Mouse (Mus musculus) lung, postnatal 10 days (tissue): ENCODE measurements at regions not wholly inside any gene's neighbourhood (a gene's known extent, or its start where the extent isn't known, plus 50 kb on each side); places are given as distances from the start of the nearest gene placed in this dataset.

ENCODE experiments used
- DNase-seq: peaks from one replicate; pipeline ENCODE4 v3.0.0; 2021

DNA sequence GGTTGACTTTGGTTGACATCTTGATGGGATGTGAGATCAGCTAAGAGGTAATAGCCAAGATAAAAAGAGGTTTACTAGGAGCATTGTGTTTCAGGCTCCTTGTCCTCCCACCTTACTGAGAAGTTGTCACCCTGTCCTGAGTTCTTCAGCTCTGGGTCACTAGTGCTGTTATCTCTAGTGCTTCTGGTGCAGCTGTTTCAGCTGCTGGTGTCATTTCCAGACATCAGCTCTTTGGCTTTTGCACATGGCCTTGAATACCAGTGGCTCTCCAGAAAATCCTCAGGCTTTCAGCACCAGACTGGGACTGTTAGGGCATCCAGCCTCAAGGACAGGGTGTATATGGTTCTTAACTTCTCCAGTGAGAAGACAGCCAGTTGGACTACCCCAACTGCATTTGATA is 697.9 kb upstream of the Ncam2 start:
- no peak for DNase-seq

DNA sequence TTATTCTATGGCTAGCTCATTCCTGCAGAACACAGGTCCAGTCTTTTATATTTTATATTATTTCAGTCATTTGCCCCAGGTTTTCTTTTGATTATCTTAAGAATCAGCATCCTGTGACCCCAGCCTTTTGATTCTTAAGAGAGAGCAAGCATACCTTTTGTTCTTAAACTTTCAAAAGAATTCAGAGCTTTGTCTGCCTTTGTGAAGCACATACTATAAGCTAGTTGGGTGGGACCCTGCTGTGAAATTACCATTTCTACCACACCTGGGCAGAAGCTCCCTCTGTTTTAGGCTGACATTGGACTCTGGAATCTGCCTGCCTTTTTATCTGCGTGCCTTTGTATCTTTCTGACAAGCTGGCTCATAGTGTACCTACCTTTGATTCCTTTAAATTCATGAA is 697.2 kb upstream of the Ncam2 start:
- DNase-seq = no peak

DNA sequence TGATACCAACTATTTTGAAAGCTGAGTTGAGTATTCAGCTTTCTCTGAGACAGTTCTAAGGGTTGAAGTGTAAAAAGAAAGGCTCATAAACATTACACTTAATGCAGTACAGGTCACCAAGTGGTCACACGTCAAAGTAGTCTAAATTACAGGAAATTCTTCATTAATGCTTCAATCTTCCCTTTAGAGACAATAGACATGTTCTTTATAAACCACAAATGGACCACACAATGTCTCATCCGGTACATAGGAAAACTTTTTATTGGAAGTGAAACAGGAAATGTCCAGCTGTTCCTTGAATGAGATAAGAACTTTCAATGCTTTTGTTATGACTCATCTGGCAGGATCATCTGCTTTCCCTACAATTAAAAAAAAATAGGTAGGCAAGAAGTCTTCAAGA is 687.8 kb upstream of the Ncam2 start:
- DNase-seq = no peak

DNA sequence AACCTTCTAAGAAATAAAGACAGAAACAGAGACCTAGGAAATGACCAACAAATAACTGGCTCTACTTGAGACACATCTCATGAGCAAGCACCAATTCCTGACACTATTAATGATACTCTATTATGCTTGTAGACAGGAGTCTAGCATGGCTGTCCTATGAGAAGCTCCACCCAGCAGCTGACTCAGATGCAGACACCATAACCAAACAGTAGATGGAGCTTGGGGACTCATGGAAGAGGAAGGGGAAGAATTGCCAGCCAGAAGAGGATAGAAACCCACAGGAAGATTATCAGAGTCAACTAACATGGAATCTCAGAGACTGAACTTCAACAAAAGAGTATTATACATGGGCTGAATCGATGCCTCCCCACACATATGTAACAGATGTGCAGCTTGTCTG is 662.5 kb upstream of the Ncam2 start:
- peak; percentile 4 for DNase-seq

DNA sequence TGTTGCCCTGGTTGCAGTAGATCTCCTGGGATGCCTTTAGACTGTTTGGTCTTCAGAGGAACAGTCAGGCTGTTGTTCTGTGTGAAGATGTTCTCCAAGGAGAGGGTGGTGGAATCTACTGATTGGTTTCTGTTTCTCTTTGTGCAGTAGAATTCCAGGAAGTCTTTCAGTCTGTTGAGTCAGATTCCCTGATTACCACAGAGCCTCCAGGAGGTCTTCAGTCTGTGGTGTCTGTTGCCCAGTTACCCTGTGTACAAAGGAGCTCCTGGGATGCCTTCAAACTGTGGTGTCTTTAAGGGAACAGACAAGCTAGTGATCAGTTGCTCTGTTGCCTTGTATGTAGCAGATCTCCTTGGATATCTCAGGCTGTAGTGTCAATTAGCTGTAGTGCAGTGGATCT is 653.9 kb upstream of the Ncam2 start:
- no peak for DNase-seq

DNA sequence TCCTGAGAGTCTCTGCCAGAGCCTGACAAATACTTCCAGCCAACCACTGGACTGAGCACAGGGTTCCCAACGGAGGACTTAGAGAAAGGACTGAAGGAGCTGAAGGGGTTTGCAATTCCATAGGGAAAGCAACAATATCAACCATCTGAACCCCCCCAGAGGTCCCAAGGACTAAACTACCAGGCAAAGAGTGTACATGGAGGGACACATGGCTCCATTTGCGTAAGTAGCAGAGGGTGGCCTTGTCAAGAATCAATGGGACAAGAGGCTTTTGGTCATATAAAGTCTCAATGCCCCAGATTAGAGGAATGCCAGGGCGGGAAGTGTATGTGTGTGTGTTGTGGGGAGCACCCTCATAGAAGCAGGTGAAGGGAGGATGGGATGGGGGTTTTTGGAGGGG is 633.4 kb upstream of the Ncam2 start:
- no peak for DNase-seq

DNA sequence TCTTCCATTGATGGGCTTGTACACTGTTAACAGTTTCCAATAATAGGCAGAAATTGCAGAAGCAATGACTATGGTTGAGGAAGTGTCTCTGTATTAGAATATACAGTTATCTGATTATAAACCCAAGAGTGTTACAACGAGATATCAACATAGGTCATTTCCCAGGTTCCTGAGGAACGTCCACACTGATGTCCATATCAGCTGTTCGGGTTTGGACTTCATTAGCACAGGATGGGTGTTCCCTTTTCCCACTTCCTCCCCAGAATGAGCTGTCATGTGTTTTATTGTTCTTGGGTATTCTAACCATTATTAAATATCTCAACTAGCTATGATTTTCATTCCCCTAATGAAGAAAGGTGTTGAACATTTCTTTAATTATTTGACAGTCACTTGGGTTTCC is 613.2 kb upstream of the Ncam2 start:
- no peak for DNase-seq

DNA sequence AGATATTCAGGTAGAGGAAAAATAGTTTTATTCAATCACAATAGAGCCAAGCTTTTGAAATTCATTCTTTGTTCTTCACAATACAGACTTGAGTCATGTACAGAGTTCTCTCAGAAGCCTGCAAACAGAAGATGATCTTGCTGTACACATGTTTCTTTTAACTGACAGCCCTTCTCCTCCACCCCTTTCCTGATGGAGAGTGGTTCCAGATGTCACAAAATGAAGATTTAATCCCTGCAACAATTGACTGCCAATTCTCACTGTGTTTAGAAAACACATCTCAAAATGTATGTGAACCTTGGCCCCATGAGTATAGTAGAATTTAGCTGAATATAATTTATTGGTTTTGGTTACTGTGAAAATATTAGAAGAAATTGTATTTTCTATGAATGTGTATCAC is 596.6 kb upstream of the Ncam2 start:
- peak; percentile 5 for DNase-seq
